Mouse (Mus musculus): ENCODE results near the gene Nbea. TPM values are rescaled to one million over a fixed set of nuclear protein-coding genes. Genes with fewer than 3 reads are reported as not detected.
A peak's percentile ranks its signal among the peaks of the same experiment; 100 is the strongest.

The Nbea gene
- total RNA-seq, 1 experiment: 9.1 TPM

DNA sequence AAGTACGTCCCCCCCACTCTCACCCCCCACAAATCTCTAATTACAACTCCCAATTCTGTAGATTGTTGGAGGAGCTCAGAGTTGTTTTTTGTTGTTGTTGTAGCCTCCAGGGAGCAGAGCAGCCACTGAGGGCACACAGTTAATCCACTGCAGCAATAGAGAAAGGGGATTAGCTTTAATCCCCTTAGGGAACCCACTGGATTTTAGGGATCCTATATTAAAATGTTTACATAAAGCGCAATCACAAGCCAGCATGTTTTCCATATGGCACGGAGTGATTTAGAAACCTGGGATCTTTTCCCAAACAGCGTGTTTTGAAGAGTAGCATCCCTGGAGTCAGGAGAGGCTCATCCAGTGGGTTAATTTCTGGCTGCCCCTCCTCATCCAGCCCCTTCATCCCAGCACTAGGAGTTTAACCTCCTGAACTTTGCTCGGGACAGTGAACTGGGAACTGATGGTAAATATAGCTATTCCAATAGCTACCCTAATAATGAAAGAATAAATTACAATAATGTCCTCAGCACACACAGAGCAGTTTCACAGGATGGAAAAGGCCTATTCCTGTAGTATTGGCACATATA lies 394.8 kb downstream of the Nbea start:
- peaks cover 0 to 4% of the 10 kb centered on the region in 2 experiments; a peak in 1 of 4 replicates for H3K4me1 ChIP-seq (ENCODE audit: control insufficient read depth in 2 of 2, insufficient read depth in 2 of 2, low read length in 2 of 2, poor library complexity in 1 of 2)
- H3K27ac ChIP-seq (ENCODE audit: insufficient read depth, low read depth, low read length, poor library complexity, severe bottlenecking): no peak overlapping the region
- DNase-seq (ENCODE audit: low read depth, low spot score): no peak

DNA sequence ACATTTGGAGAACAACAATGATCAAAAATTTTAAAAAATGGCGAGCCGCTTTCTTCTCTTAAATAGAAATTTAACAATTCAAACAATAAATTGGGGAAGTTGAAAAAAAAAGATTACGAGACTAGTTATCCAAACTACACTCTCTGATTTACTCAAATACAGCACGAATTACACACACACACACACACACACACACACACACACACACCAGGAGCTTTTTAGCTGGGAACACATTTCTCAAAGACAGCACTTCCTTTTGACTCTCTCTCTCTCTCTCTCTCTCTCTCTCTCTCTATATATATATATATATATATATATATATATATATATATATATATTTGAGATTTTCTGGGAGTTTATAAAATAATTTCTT lies 395.3 kb downstream of the Nbea start:
- Histone ChIP-seq H3K4me1 (ENCODE audit: control insufficient read depth in 2 of 2, insufficient read depth in 2 of 2, low read length in 2 of 2, poor library complexity in 1 of 2) (peaks cover 0 to 4% of the 10 kb centered on the region in 2 experiments; a peak in 1 of 4 replicates), H3K9ac (ENCODE audit: insufficient read depth, low read depth, low read length, poor library complexity, severe bottlenecking) (no peak overlapping the region), H3K27ac (ENCODE audit: insufficient read depth, low read depth, low read length, poor library complexity, severe bottlenecking) (no peak overlapping the region), H3K4me3 (ENCODE audit: insufficient read depth in 1 of 2, low read depth in 1 of 2, low read length in 2 of 2, poor library complexity in 1 of 2, severe bottlenecking in 1 of 2) (0 out of 4 replicates have a peak overlapping the region, but pooled peaks of 1 of the 2 experiments have one; percentile 6), H3K36me3 (ENCODE audit: control insufficient read depth, insufficient read depth, low read length, poor library complexity, severe bottlenecking) (no peaks in the 10 kb centered on the region), H3K9me3 (ENCODE audit: control insufficient read depth, insufficient read depth, low read depth, low read length) (no peaks in the 10 kb centered on the region)
- TF ChIP-seq CHD2 (IDR thresholded peaks at IDR 0.05; ENCODE audit: low read depth, low read length): no peak
- no peak for TF ChIP-seq MAFK (IDR thresholded peaks at IDR 0.05; ENCODE audit: insufficient read depth, low read depth, low read length)
- no peak for TF ChIP-seq HCFC1 (IDR thresholded peaks at IDR 0.05; ENCODE audit: borderline replicate concordance, insufficient read depth, low read length)
- no peak for TF ChIP-seq ZC3H11A (IDR thresholded peaks at IDR 0.05; ENCODE audit: borderline replicate concordance, low read depth, low read length)
- no peak for TF ChIP-seq ZNF384 (IDR thresholded peaks at IDR 0.05; ENCODE audit: low read depth, low read length)
- no peak for DNase-seq (ENCODE audit: low read depth, low spot score)
- in situ Hi-C loops (cut with MboI; ENCODE audit: low sequenced_read_pairs in 2 of 2, unreplicated experiment in 2 of 2): no loop called here

More for the DNA sequence above, 394.8 kb downstream of the Nbea start:
- Histone ChIP-seq H3K4me3 (ENCODE audit: insufficient read depth in 1 of 2, low read depth in 1 of 2, low read length in 2 of 2, poor library complexity in 1 of 2, severe bottlenecking in 1 of 2) (no peak overlapping the region), H3K36me3 (ENCODE audit: control insufficient read depth, insufficient read depth, low read length, poor library complexity, severe bottlenecking) (no peaks in the 10 kb centered on the region), H3K9me3 (ENCODE audit: control insufficient read depth, insufficient read depth, low read depth, low read length) (no peaks in the 10 kb centered on the region), H3K9ac (ENCODE audit: insufficient read depth, low read depth, low read length, poor library complexity, severe bottlenecking) (no peak overlapping the region)
- TF ChIP-seq ZNF384 (IDR thresholded peaks at IDR 0.05; ENCODE audit: low read depth, low read length) (no peak), ZC3H11A (IDR thresholded peaks at IDR 0.05; ENCODE audit: borderline replicate concordance, low read depth, low read length) (no peak), HCFC1 (IDR thresholded peaks at IDR 0.05; ENCODE audit: borderline replicate concordance, insufficient read depth, low read length) (no peak), CHD2 (IDR thresholded peaks at IDR 0.05; ENCODE audit: low read depth, low read length) (no peak), MAFK (IDR thresholded peaks at IDR 0.05; ENCODE audit: insufficient read depth, low read depth, low read length) (no peak)
- in situ Hi-C loops (cut with MboI; ENCODE audit: low sequenced_read_pairs in 2 of 2, unreplicated experiment in 2 of 2): no loop called here

DNA sequence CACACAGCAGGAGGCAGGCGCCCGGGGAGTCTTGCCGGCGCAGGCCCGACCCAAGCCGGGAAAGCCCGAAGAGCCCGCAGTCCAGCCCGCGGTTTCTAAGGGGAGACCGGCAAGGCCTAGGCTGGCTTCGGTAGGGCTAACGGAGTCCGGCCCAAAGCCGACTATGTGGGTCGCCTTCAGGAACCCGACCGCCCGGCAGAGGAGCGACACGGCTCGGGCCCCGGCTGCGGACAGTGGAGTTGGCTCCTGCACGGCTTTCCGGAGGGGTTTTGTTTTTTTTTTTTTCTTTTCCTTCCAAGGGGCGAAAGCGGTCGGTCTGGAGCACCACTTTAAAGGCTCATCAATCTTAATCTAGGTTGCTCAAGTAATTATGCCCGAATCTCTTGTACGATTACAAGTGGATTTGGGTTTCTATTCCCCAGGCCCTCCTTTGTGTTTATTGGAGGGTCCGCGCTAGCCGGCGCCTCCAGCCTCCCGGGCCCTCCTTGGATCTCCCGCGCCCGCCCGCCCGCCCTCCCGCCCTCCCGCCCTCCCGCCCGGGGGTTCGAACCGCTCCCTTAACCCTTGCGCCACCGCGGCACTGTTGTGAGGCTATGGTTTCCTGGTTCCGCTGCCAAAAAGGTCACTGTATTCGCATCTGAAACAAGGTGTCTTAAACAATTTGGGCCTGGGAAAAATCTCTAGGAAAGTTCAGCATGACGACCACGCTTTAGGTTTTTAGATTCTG lies 395.9 kb downstream of the Nbea start:
- H3K27ac ChIP-seq (ENCODE audit: insufficient read depth, low read depth, low read length, poor library complexity, severe bottlenecking): no peak overlapping the region
- peak overlapping the region; percentile 66 to 71 for H3K4me3 ChIP-seq (ENCODE audit: insufficient read depth in 1 of 2, low read depth in 1 of 2, low read length in 2 of 2, poor library complexity in 1 of 2, severe bottlenecking in 1 of 2)
- peaks cover 0 to 4% of the 10 kb centered on the region in 2 experiments; a peak in 2 of 4 replicates for H3K4me1 ChIP-seq (ENCODE audit: control insufficient read depth in 2 of 2, insufficient read depth in 2 of 2, low read length in 2 of 2, poor library complexity in 1 of 2)
- H3K36me3 ChIP-seq (ENCODE audit: control insufficient read depth, insufficient read depth, low read length, poor library complexity, severe bottlenecking): no peaks in the 10 kb centered on the region
- peak overlapping the region; percentile 65 for H3K9ac ChIP-seq (ENCODE audit: insufficient read depth, low read depth, low read length, poor library complexity, severe bottlenecking)
- no peak for DNase-seq (ENCODE audit: low read depth, low spot score)
- no peaks in the 10 kb centered on the region for H3K9me3 ChIP-seq (ENCODE audit: control insufficient read depth, insufficient read depth, low read depth, low read length)
- in situ Hi-C loops (cut with MboI; ENCODE audit: low sequenced_read_pairs in 2 of 2, unreplicated experiment in 2 of 2): no loop called here
- TF ChIP-seq MAFK (IDR thresholded peaks at IDR 0.05; ENCODE audit: insufficient read depth, low read depth, low read length) (no peak), HCFC1 (IDR thresholded peaks at IDR 0.05; ENCODE audit: borderline replicate concordance, insufficient read depth, low read length) (no peak), ZC3H11A (IDR thresholded peaks at IDR 0.05; ENCODE audit: borderline replicate concordance, low read depth, low read length) (no peak), ZNF384 (IDR thresholded peaks at IDR 0.05; ENCODE audit: low read depth, low read length) (peak; percentile 82), CHD2 (IDR thresholded peaks at IDR 0.05; ENCODE audit: low read depth, low read length) (no peak)

DNA sequence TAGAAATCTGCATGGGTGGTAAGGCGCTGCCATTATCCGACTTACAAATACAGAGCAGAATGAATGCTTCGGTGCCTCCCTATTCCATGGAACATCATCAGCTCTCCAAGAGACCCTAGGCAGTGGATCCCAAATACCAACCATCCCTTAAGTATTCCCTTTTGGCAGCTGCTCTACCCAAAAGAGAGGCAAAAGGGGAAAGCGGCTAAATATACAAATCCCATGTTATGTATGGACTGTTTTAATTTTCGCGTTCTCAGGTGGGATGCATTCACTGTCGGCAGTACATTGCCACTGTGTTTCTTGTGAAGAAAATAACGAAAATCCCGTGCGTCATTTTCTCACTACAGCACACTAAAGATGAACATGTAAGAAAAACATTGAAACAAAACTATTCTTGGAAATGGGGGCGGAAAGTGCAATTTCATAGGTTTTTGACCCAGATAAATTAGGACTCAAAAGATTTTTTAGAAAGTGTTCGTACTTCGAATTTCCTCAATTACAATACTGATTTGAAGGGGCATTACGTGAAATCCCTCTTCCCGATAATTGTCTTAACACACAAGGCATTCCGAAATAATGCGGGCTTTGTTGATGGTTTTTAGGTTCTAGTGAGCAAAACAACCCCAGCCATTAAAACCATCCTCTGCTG lies 396.5 kb downstream of the Nbea start:
- Histone ChIP-seq H3K9ac (ENCODE audit: insufficient read depth, low read depth, low read length, poor library complexity, severe bottlenecking) (peak overlapping the region; percentile 65), H3K36me3 (ENCODE audit: control insufficient read depth, insufficient read depth, low read length, poor library complexity, severe bottlenecking) (no peaks in the 10 kb centered on the region), H3K4me1 (ENCODE audit: control insufficient read depth in 2 of 2, insufficient read depth in 2 of 2, low read length in 2 of 2, poor library complexity in 1 of 2) (peaks cover 0 to 4% of the 10 kb centered on the region in 2 experiments; a peak in 2 of 4 replicates), H3K27ac (ENCODE audit: insufficient read depth, low read depth, low read length, poor library complexity, severe bottlenecking) (no peak overlapping the region), H3K4me3 (ENCODE audit: insufficient read depth in 1 of 2, low read depth in 1 of 2, low read length in 2 of 2, poor library complexity in 1 of 2, severe bottlenecking in 1 of 2) (peak overlapping the region; percentile 66 to 71), H3K9me3 (ENCODE audit: control insufficient read depth, insufficient read depth, low read depth, low read length) (no peaks in the 10 kb centered on the region)
- TF ChIP-seq CHD2 (IDR thresholded peaks at IDR 0.05; ENCODE audit: low read depth, low read length) (no peak), ZNF384 (IDR thresholded peaks at IDR 0.05; ENCODE audit: low read depth, low read length) (no peak), HCFC1 (IDR thresholded peaks at IDR 0.05; ENCODE audit: borderline replicate concordance, insufficient read depth, low read length) (no peak), MAFK (IDR thresholded peaks at IDR 0.05; ENCODE audit: insufficient read depth, low read depth, low read length) (no peak), ZC3H11A (IDR thresholded peaks at IDR 0.05; ENCODE audit: borderline replicate concordance, low read depth, low read length) (no peak)
- no peak for DNase-seq (ENCODE audit: low read depth, low spot score)
- in situ Hi-C loops (cut with MboI; ENCODE audit: low sequenced_read_pairs in 2 of 2, unreplicated experiment in 2 of 2): no loop called here

Data from ES-E14 (cell line).